ENCODE assay signal across 8 mouse cellular contexts in the genomic region with DNA sequence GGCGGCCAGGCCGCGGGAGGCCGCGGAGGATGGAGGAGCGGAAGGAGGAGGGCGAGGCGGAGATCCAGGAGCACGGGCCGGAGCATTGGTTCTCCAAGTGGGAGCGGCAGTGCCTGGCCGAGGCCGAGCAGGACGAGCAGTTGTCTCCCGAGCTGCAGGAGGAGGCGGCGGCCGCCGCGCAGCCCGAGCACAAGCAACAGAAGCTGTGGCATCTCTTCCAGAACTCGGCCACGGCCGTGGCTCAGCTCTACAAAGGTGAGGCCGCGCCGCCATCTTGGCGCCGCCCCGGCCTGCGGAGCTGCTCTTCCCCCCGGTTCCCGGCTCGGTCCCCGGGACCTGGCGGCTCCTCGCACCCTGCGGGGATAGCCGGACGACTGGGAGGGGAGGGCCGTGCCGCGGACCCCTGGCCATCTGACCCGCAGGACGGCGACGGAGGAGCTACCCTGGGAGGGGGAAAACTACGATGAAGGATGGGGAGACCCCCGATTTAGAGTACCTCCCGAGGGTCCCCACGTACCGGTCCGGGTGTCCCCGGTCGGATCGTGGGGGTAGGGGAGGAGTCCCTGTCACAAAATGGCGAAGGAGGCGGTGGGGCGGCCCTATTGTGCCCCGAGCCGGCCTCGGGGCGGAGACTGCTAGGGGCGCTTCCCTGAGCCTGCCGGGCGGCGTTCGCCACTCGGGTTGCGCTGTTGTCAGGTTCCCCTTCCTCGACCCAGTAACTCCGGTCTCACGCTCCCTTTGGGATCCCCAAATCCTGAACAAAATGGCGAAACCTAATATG. TPM values are rescaled to one million over a fixed set of nuclear protein-coding genes. Genes with fewer than 3 reads are reported as not detected.
A peak's percentile ranks its signal among the peaks of the same experiment; 100 is the strongest.
DNase-seq lines count a peak whose midpoint lies in the region; ATAC-seq and TF ChIP-seq lines count a peak whose summit lies in the region.

No protein-coding gene starts in this region.

- peaks cover 27% of the 10 kb centered on the region for H3K36me3 ChIP-seq in heart, embryonic 14.5 days (ENCODE audit: control insufficient read depth, insufficient read depth, low read length)
- H3K36me3 ChIP-seq in liver, embryonic 14.5 days (replicated peaks; ENCODE audit: control insufficient read depth, insufficient read depth, low read depth), result peaks cover 38% of the 10 kb centered on the region
- peaks cover 13% of the 10 kb centered on the region; the same call in 1 of the 2 replicates for H3K36me3 ChIP-seq in stomach, embryonic 14.5 days (ENCODE audit: control insufficient read depth, insufficient read depth, low read length)

- no peaks in the 10 kb centered on the region for H3K27me3 ChIP-seq in heart, embryonic 14.5 days (ENCODE audit: control insufficient read depth, insufficient read depth, low read length)
- H3K27me3 ChIP-seq in liver, embryonic 14.5 days (ENCODE audit: control insufficient read depth, insufficient read depth, low read length), result no peaks in the 10 kb centered on the region
- H3K27me3 ChIP-seq in stomach, embryonic 14.5 days (ENCODE audit: control insufficient read depth, insufficient read depth, low read length), result no peaks in the 10 kb centered on the region

- under 1% methylated on average over 59 of the region's 74 CpGs for WGBS in heart, embryonic 14.5 days
- WGBS in liver, embryonic 14.5 days (ENCODE audit: insufficient replicate concordance), result under 1% methylated on average over 70 of the region's 74 CpGs
- WGBS in stomach, embryonic 14.5 days, result under 1% methylated on average over 56 of the region's 74 CpGs

- peak overlapping the region; percentile 92 for H3K4me2 ChIP-seq in heart, embryonic 14.5 days (ENCODE audit: low read length)
- H3K4me2 ChIP-seq in liver, embryonic 14.5 days (ENCODE audit: low read depth), result peak overlapping the region; percentile 89
- H3K4me2 ChIP-seq in stomach, embryonic 14.5 days (replicated peaks; ENCODE audit: low read depth, low read length), result peak overlapping the region; percentile 89

- peak overlapping the region; percentile 100 for H3K9ac ChIP-seq in heart, embryonic 14.5 days (ENCODE audit: low read length)
- peak overlapping the region; percentile 99 for H3K9ac ChIP-seq in liver, embryonic 14.5 days (replicated peaks)
- peak overlapping the region; percentile 99 for H3K9ac ChIP-seq in stomach, embryonic 14.5 days (replicated peaks; ENCODE audit: low read depth, low read length)

- DNase-seq in CD4-positive helper T cell, adult 2 months (ENCODE audit: low read depth, low spot score), result peak; percentile 84
- peak; percentile 65 for DNase-seq in brain, embryonic 14.5 days (ENCODE audit: low read depth)
- DNase-seq in kidney, postnatal 10 days, result peak; percentile 82
- DNase-seq in liver, embryonic 14.5 days (ENCODE audit: low read depth in 3 of 3, low spot score in 3 of 3), result peak in 2 of 3 experiments; percentile 57 to 59
- DNase-seq in natural killer cell, adult 2 months (ENCODE audit: low spot score in 2 of 2), result peak; percentile 60 to 74

- H3K4me1 ChIP-seq in heart, embryonic 14.5 days (ENCODE audit: control insufficient read depth in 2 of 2, insufficient read depth in 2 of 2, low read length in 2 of 2), result peaks cover 0 to 22% of the 10 kb centered on the region in 2 experiments; a peak in 2 of 4 replicates
- H3K4me1 ChIP-seq in liver, embryonic 14.5 days (replicated peaks; ENCODE audit: control insufficient read depth in 2 of 2, insufficient read depth in 2 of 2, low read length in 1 of 2), result peaks cover 11 to 16% of the 10 kb centered on the region in 2 experiments
- H3K4me1 ChIP-seq in stomach, embryonic 14.5 days (ENCODE audit: control insufficient read depth, insufficient read depth, low read length), result peaks cover 16% of the 10 kb centered on the region

- H3K27ac ChIP-seq in heart, embryonic 14.5 days (replicated peaks in 1 of 2; ENCODE audit: control insufficient read depth in 1 of 2, insufficient read depth in 1 of 2, low read depth in 2 of 2, low read length in 2 of 2), result peak overlapping the region; percentile 92 to 98
- H3K27ac ChIP-seq in liver, embryonic 14.5 days, result peak overlapping the region; percentile 88
- peak overlapping the region; percentile 97 for H3K27ac ChIP-seq in stomach, embryonic 14.5 days (ENCODE audit: low read length)

- TF ChIP-seq EP300 in liver, embryonic 14.5 days (IDR thresholded peaks at IDR 0.05; ENCODE audit: low read depth), result no peak

- ATAC-seq in erythroid progenitor cell, adult 5-6 weeks (replicated peaks; ENCODE audit: low FRiP score, poor library complexity, severe bottlenecking), result peak; percentile 56
- ATAC-seq in heart, embryonic 14.5 days (ENCODE audit: insufficient number of reproducible peaks, insufficient read depth, low FRiP score, low read depth), result peak; percentile 10
- ATAC-seq in liver, embryonic 14.5 days (ENCODE audit: insufficient read depth), result peak; percentile 32
- ATAC-seq in stomach, embryonic 14.5 days (ENCODE audit: insufficient number of reproducible peaks, insufficient read depth, low FRiP score, low read depth), result peak; percentile 6; the same call in 1 of the 2 replicates

- TF ChIP-seq CTCF in brain, embryonic 14.5 days (IDR thresholded peaks at IDR 0.05; ENCODE audit: borderline replicate concordance, extremely low read depth, insufficient read depth, insufficient read length), result no peak
- no peak for TF ChIP-seq CTCF in liver, embryonic 14.5 days (IDR thresholded peaks at IDR 0.05; ENCODE audit: low read depth)

- H3K9me3 ChIP-seq in heart, embryonic 14.5 days (ENCODE audit: control insufficient read depth, low read length), result no peaks in the 10 kb centered on the region
- H3K9me3 ChIP-seq in liver, embryonic 14.5 days (ENCODE audit: control insufficient read depth, low read length), result no peaks in the 10 kb centered on the region
- H3K9me3 ChIP-seq in stomach, embryonic 14.5 days (ENCODE audit: control insufficient read depth, low read depth, low read length), result no peaks in the 10 kb centered on the region

- H3K4me3 ChIP-seq in heart, embryonic 14.5 days (ENCODE audit: control insufficient read depth in 1 of 2, insufficient read depth in 1 of 2, low read depth in 1 of 2, low read length in 2 of 2), result peak overlapping the region; percentile 94 to 99
- H3K4me3 ChIP-seq in liver, embryonic 14.5 days (ENCODE audit: insufficient read depth in 1 of 2, low read depth in 2 of 2, low read length in 2 of 2), result peak overlapping the region; percentile 78 to 98
- peak overlapping the region; percentile 97 for H3K4me3 ChIP-seq in stomach, embryonic 14.5 days (ENCODE audit: low read depth, low read length)

- no peak for TF ChIP-seq POLR2A in brain, embryonic 14.5 days (IDR thresholded peaks at IDR 0.05; ENCODE audit: borderline replicate concordance, extremely low read depth, insufficient read depth, insufficient read length, poor library complexity, severe bottlenecking)

RNA-seq across cellular contexts. Expression of a gene that starts 0.7 kb away (rescaled TPM):
- polyA plus RNA-seq in brain, embryonic 14.5 days (2012; rRNA removed), result 35.2 and 52.2 TPM in 2 replicates
- total RNA-seq in erythroid progenitor cell, adult 5-6 weeks (2015; ENCODE audit: low replicate concordance), result 77.8 and 106 TPM in 2 replicates
- 120 and 143 TPM in 2 replicates for total RNA-seq in erythroid progenitor cell, adult 5-6 weeks (2017; ENCODE audit: low replicate concordance)
- polyA plus RNA-seq in heart, embryonic 14.5 days (2014; fragmentation: Nextera tagmentation; extraction: Ambion mirVana), result 12.5 and 13.7 TPM in 2 replicates
- 10.3 and 15.1 TPM in 2 replicates for polyA plus RNA-seq in liver, embryonic 14.5 days (2012; rRNA removed)
- 8.4 and 9.8 TPM in 2 replicates for polyA plus RNA-seq in liver, embryonic 14.5 days (2014; fragmentation: Nextera tagmentation; extraction: Ambion mirVana)
- polyA plus RNA-seq in stomach, embryonic 14.5 days (2014; fragmentation: Nextera tagmentation; extraction: Ambion mirVana), result 16.9 and 18.0 TPM in 2 replicates

RNA-seq across cellular contexts. Expression of a gene that starts 38.5 kb away (rescaled TPM):
- polyA plus RNA-seq in brain, embryonic 14.5 days (2012; rRNA removed), result 103 and 127 TPM in 2 replicates
- 742 and 897 TPM in 2 replicates for total RNA-seq in erythroid progenitor cell, adult 5-6 weeks (2015; ENCODE audit: low replicate concordance)
- total RNA-seq in erythroid progenitor cell, adult 5-6 weeks (2017; ENCODE audit: low replicate concordance), result 1,089 and 1,449 TPM in 2 replicates
- 27.3 and 28.3 TPM in 2 replicates for polyA plus RNA-seq in heart, embryonic 14.5 days (2014; fragmentation: Nextera tagmentation; extraction: Ambion mirVana)
- 37.6 and 57.5 TPM in 2 replicates for polyA plus RNA-seq in liver, embryonic 14.5 days (2012; rRNA removed)
- polyA plus RNA-seq in liver, embryonic 14.5 days (2014; fragmentation: Nextera tagmentation; extraction: Ambion mirVana), result 35.5 and 41.9 TPM in 2 replicates
- 56.6 and 65.0 TPM in 2 replicates for polyA plus RNA-seq in stomach, embryonic 14.5 days (2014; fragmentation: Nextera tagmentation; extraction: Ambion mirVana)

Comparison
In these comparisons a context has a peak if more than half of its experiments do, and no peak if none do; other contexts are left out.
1. Peak in every context shown above with its lines: DNase-seq, ATAC-seq, H3K4me3 ChIP-seq and H3K27ac ChIP-seq.
2. ATAC-seq: peak in every context shown above with its lines; median percentile 56 in erythroid progenitor cell, adult 5-6 weeks; 32 in liver, embryonic 14.5 days; 10 in heart, embryonic 14.5 days; 6 in stomach, embryonic 14.5 days.